Mouse (Mus musculus): ENCODE measurements around the gene Rtn4ip1.
A peak's percentile ranks its signal among the peaks of the same experiment; 100 is the strongest.
"Not testable (repeated sequence)": the region's sequence is repeated elsewhere in the genome, so short reads cannot be mapped to it uniquely, and the experiment has no call there.

Rtn4ip1 gene

DNA sequence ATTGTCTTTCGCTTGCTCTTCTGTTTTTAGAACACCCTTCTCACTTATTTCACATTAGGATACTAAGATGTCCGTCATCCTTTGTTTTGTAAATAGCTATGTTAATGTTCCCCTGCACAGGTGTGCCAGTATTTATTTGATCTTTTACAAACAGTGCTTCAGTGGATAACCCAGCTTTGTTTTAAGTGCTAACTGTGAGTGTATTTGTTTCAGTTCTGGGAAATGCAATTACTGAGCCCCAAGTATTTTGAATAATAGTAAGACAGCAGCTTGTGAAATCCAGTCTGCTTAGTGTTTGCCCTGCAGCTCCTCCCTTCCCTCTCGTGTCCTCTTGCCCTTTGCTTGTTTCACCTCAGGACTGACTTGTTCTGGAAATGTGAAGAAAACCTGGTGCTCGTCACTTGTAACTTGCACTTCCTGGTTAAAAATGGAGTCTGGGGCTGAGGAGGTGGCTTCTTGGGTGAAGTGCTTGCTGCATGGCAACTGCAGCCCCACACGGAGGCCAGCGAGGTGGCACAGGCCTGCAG, 37.6 kb downstream of the Rtn4ip1 start:
- no peak for DNase-seq

DNA sequence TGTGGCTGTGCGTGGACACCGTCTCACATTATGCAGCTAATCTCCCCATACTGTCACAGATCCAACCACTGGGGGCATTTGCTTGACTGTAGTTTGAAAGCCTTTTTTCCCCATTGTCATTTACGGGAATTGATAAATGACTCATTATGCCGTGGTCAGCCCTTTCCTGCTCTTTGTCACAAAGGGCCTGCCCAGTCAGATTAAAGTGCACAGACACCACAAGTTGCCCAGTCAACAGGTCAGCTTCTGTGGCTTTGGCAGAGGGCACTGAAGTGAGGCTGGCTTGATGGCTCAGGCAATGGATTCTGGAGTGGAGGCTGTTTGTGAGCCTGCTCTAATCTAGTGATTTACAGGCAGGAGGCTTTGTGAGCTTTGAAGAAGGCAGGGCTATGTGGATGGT, 42.1 kb downstream of the Rtn4ip1 start:
- no peak for DNase-seq

DNA sequence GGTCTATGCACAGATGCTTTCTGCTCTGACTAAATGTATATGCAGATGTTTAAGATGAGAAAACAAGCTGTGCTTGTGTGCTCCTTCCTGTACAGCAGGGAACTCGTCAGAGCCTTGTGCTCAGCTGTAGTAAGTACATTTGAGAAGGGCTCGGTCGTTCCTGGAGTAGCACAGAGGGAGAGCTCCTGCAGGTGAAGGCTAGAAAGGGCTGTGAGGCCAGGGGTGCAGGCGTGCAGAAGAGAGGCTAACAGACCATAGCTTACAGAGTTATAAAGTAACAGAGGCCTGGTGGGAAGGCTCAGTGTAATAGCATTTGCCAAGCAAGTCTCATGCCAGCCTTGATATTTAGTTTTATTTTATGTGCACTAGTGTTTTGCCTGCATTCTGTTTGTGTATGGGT, 43.8 kb downstream of the Rtn4ip1 start:
- DNase-seq = no peak

DNA sequence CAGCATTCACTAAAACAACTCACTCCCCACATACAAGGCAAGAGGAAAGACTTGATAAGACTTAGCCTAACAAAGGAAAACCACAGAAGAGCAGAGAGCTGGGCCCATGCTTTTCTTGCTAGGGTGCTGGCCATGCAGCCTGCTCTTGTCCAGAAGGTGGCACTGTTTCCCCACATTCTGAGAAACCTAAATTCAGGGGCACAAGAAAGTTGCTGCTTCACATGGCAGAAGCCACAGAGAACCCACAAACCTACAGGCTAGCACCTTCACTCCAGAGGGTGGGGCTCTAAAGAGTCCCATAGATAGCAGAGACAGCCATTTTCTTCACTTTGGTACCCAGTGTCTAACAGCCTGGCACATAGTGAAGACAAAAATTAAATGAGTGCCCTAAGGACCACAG, 52.3 kb downstream of the Rtn4ip1 start:
- peak; percentile 69 for DNase-seq

DNA sequence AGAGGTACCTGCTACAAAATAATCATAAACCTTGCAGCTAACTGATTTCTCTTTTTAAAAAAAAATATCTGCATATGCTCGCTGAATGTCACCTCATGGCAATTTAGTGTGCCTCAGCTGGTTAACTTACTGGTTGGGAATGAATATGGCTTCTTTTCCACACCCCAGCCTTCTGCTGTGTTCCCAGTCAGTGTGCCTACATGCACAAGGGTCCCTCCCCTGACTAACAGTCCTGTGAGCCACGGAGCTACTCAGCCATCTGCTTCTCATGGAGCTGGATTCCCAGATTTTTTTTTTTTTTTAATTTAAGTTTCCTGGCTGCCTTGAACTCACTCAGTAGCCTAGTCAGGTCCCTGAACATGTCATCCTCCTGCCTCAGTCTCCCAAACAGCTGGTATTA, 63.3 kb downstream of the Rtn4ip1 start:
- DNase-seq = no peak

DNA sequence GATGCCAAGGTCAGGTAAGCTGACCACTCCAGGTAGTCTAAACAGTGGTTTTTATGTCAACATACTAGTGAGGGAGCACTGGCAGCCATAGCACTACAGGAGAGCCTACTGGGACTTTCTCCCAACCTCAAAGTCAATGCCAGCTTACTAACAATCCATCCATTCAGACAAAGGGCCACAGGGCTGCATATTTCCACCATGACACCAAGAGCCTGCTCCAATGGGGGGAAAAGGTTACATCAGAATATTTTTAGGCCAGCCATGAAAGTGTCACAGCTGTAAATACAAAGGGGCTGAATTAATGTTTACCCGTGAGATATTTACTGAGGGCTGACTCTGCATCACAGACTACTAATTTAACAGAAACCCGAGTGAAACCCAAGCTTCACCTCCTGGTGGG, 71.6 kb downstream of the Rtn4ip1 start:
- no peak for DNase-seq

DNA sequence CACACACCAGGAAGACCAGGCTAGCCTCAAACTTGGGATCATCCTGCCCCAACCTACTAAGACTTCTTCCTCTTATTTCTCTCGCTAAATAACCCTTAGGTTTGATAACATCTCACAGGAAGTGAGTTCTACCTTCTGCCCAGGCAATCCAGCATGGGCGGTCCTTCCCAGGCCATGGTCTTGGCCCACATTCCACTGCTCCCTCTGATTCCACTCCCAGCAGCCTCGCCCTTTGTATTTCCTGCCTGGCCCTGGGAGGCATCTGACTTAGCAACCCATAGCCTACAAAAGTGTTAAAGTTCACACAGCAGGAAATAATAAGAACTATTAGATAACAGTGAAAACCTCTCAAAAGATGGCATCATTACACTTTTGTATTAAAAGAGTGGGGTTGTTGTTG, 75.7 kb downstream of the Rtn4ip1 start:
- DNase-seq = peak; percentile 22

DNA sequence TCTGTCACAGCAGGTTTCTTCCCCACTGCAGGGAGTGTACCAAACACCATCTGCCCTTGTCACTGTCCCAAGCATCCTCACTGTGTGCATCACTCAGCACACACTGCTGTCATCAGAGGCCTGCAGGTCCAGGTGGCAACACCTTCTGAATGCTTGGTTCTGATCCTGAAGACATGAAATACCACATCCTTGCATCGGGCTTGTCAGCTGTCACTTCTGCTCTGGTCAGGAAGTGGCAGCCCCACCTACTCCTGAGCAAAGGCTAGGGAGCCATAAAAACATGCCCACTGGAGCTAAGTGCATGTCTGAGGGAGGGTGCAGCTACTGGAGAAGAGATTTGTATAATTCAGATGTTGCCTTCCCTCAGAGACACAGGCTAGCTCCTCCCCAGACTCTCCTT, 78.5 kb downstream of the Rtn4ip1 start:
- DNase-seq = no peak

DNA sequence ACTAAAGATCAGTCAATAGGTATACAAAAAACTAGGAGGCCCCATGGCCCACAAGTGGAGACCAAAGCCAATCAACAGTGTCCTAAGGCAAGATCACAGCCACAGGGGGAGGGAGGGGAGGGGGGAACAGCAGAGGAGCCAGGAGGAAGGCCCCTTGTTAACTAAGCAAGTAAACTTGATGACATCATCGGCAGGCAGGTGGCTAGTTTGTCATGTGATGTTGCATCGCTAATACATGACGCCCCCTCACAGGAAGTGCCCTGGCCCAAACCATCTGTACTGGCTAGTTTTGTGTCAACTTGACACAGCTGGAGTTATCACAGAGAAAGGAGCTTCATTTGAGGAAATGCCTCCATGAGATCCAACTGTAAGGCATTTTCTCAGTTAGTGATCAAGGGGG, 79.1 kb downstream of the Rtn4ip1 start:
- not testable (repeated sequence) for DNase-seq

DNA sequence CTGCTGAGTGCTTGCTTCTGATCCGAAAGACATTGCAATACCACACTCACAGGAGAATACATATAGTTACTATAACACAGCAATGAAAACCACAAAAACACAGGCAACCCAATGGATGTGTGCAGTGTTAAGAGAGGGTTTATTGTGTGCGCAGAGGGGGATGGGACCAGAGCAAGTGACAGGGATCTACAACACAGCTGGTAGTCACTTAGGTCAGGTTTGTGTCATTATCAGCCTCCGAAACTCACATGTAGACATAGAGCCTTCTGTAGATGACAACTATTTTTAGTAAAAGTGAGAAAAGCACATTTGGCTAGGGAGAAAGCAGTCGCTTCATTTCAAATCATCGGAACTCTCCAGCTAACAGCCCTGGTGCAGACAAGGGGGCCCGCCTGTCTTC, 80.9 kb downstream of the Rtn4ip1 start:
- no peak for DNase-seq

DNA sequence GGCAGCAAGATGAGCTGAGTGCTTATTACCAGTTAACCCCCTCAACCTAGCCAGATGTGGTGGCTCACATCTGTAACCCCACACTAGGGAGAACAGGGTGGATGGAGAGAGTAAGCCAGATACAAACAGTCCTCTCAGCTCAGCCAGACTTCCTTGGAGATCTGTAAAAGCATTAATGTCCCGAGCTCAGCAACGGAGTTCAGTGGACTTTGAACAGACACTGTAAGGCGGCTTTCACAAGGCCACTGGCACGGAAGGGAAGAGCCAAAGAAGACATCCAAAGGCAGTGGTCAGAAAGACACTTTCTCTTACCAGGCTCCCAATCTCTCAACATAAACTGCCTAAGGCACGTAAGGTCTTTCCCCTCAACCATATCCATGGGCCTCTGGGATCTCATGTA, 81.6 kb downstream of the Rtn4ip1 start:
- no peak for DNase-seq

DNA sequence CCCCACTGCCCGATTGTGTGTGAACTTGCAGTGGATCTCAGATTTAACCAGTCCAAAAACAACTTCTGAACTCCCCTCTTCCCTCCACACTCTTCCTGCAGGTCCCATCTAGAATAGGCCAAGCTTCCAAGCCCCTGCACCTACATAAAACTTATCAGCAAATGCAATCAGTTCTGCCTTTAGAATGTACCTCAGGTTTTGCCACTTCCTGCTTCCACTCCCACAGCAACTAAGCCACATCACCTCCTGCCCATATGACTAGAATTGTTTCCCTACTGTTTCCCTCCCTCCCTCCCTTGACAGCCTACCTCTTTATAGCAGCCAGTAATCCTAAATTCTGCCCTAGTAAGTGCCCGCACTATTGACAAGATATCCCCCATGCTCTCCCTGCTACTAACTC, 82.3 kb downstream of the Rtn4ip1 start:
- DNase-seq = no peak

DNA sequence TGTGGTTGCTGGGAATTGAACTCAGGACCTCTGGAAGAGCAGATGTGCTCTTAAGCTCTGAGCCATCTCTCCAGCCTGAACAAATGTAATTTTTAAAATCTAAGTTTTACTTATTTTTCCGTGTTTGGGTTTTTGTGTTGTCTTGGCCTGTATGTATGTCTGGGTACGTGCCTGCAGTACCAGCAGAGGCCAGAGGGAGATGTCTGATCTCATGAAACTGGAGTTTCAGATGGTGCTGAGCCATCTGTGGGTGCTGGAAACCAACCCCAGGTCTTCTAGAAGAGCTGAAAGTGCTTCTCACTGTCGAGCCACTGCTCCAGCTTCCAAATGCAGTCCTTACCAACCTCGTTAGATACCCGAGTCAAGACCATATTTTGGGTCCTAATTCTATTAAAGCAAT, 89.7 kb downstream of the Rtn4ip1 start:
- DNase-seq = no peak

DNA sequence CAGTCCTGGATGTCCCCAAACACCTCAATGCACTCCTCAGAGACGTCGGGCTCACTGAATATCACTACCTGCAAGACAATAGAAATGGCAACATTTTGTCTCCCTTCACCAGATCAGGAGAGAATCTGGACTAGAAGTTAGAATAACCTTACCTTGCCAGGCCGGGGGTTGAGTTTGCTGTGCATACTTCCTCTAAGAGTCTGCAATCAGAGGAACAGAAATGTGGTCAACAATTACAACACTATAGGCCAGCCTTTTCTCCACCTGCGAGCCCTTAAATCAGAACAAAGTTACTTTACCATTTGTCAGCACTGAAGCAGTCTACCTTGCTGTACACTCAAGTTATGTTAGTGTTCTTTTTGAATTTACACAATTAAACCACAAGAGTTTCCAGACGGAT, 90.9 kb downstream of the Rtn4ip1 start:
- no peak for DNase-seq

DNA sequence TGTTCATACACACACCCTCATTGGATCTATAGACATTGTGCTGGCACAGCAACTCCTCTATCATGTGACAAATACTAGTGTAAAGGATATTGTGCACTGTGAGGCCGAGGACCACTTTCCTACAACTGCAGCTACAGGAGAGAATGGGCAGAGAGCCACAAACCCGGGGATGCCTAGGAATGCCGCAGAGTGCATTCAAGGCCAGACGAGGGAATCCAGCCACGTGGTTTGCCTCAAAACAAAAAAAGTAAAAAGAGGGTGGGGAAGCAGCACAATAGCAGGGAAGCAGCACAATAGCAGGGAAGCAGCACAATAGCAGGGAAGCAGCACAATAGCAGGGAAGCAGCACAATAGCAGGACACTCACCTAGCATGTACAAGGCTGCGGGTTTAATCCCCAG, 91.6 kb downstream of the Rtn4ip1 start:
- no peak for DNase-seq

DNA sequence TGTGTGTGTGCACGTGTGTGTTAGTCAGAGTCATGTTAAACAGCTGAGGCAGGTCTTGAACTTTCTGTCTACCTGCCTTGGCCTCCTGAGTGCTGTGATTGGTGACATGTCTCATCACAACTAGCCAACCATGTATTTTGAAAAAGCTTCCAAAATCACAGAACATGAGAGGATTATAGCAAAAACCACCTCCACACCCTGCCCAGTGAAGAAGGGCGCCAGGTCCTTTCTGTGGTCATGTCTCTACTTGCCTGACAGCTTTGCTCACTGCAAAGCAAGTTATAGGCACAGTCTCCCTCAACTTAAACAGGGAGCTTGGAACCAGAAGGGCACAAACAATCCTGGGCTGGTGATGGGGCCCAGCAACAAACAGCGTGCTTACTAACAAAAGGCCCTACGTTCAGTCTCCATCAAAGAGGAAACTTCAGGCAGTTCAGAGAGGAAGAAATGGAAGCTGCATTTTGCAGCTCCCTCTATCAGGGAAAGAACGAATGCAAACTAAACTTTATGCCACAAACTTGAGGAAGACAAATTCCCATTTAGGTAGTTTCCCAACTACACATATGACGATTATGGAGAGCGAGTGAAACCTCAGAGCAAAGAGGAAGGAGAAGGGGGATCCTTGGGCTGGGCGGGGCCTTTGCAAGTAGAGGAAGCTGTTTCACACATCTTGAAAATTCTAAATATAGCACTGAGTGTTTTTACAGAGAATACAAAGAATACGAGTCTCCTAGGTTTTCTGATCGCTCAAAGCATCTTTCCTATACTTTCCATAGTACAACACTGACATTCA, 94.4 kb downstream of the Rtn4ip1 start:
- DNase-seq = peak; percentile 34

DNA sequence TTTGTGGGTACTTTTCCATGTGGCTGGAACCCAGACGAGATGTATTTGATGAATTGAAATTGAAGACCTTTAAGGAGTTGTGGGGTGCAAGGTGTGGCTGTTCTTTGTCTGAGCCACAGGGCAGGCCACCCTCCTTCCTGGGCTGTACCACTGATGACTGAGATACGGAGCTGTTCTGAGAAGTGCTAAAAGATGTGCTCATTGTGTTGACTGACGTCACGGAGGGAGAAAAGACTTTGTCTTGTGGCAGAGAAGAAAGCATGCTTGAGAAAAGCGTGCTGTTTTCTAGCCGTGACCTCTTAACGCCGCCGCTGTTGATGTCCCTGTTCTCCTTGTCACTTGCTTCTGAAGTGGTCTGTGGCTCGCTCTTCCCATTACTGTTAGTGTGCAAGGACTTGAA, 95.7 kb downstream of the Rtn4ip1 start:
- DNase-seq = no peak

DNA sequence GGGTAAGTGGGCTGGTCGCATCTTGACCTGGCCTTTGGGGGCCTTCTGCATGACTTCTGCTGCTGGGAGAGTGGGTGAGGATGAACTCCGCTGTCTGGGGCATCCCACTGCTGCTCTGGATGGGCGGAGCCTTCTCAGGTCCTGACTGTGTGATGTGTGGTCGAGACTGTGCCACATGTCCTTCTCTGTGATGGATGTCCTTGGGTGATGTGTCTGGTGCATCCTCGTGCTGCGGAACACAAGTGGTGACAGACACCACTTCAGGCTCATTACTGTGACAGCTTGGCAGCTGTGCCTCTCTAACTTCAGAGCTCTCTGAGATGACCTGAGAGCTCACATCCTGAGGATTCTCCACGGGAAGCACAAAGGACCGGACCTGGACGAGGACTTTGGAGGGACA, 96.4 kb downstream of the Rtn4ip1 start:
- DNase-seq = no peak

DNA sequence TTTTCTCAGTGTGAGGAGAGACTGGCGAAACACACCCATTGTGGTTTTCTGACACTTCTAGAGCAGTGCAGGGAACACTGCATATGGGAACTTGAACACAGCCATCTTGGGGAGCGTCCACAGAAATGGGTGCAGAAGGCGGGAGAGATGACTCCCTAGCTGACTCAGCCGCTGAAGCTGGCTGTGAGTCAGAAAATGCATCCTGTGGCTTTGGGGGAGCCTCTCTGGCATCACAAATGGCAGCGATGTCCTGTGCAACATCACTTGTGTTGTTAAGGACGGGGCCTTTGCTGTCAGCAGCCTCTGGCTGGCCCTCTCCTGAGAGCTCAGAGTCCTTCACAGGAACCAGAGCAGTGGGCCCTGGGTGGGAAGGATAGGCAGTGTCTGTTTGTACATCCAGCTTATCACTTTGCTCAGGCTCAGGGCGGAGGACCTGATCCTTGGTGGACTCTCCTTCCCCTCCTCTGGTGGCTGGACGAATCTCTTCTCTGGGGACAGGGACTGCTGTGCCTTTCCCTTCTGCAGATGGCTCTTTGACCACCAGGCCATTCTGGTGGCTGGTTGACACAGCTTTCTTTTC, 97.0 kb downstream of the Rtn4ip1 start:
- DNase-seq = no peak

DNA sequence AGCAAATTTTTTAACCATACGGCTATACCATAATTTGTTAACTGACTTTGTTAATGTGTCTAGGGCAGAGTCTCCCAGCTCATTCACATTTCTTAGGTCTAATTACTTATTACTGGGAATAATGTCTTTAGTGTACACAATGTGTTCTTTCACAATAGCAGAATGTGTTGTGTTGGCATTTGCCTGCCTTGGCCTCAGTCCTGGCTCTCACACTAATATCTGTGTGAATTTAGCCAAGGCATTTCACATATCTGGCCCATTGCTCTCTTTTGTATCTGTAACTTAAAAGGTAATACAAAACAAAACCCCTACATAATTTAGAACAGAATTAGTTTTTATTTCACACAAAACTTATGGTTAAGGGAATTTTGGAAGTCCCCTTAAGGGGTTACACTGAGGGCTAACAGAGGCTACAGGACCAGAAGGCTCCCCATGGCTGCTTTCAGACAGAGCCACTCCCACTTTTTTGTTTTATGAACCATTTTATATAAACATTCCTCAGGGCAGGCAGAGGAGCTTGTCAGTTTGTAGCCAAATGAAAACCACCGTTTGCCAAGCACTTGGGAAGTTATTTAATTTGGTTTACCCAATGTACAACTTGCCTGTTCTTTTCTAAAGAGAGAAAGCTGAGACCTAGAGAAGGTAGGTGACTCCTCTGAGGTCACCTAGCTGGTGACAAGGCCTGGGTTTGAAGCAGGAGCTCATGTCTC, 98.7 kb downstream of the Rtn4ip1 start:
- DNase-seq = no peak

DNA sequence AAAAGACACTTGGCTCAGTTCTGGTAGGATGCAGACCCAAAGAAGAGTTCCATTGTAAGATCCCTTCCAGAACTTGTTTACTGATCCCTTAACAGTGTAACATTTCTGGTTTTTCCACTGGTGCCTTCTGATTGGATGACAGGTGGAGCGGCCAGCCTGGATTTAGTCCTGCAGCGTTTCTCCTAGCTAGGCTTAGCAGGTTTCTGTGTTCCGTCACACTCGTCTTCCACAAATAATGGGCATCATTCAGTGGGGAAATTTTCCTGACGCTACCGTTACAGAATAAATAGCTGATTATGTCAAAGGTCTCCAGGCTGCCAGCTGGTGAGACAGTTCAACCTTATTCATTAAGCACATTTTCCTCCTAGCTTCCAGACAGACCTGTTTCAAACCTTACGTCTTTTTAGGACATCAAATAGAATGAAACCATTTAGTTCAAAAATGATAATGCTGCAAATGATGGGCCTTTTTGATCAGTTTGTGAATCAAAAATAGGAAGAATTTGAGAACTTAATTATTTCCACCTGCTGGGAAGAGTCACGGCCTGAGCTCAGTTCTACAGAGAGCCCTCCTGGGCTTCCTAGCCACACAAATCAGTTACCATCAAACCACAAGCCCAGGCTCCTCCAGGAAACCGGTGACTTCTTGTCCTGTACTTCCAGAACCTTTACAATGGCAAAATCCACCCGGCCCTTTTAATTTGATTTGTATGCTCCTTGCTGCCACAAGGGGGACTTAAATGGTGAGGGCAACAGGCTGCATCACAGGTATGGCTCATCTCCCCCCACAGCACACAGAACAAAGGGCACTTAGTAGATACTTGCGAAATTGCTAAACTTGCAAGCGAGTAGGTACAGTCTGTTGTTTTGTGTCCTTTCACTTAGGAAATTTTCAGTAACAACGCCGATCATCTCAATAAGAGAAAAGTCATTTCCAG, 100.7 kb downstream of the Rtn4ip1 start:
- DNase-seq = no peak

DNA sequence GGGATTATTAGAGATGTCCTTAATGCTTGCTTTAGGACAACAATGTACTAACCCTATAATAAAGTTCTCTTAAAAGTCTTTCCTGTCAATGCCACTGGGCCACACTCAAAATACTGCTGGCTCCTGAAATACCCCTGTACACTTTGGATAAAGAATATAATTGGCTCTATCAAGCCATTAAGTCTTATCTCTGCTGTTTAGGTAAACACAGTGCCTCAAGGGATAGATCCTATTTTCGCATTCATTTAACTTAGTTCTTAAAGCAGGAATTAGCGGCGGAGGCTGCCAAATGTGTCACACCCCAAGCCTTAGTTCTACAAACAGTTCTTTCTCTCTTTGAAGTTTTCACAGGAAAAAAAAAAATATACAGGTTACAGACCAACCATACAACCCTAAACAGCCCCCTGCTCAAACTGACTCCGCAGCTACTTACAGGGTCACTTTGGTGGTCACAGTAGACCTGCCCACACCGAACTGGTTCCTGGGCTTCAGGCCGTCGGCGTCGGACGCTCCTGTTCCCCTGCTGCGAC, 101.5 kb downstream of the Rtn4ip1 start:
- DNase-seq = no peak

Measured in lung, postnatal 14 days (tissue).